Mouse (Mus musculus) thymus, adult 18-20 months (tissue): ENCODE data around the gene Grik1.

Source experiments
- DNase-seq, 2 experiments: peaks; one replicate each; pipeline ENCODE4 v3.0.0; 2022; ENCODE audit warnings: mixed read lengths in 2 of 2

Gene Grik1

DNA sequence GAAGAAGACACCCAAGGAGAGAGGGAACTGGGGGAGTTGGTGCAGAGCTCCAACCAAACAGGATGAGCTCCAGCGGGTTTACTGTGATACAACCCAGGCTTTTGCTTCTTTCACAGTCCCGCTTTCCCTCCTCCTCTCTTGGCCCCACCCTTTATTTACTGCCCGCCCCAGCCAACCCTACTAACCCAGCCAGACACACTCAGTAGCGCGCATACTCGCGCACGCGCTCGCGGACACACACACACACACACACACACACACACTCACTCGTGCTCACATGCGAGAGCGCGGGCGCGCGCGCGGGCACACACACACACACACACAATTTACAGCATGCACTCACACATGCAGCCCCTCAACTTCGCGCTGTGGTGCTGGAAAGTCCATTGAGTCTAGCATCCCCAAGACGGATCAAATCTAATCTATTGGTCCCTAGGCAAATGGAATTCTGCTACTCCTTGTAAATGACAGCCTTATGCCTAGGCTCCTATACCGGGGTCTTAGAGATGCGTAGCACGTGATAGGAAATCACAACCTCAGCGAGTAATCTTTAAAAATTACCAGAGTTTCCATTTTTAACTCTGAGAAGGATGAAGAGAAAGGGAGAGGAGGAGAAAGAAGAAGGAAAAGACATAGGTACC, at the start of gene Grik1:
Grik1 (minus strand) TSS at position 134 of the 641 bp plus-strand sequence.
- DNase-seq = no peak

GRCm38 (mm10) chr16:88294209-88294608, 4.1 kb upstream of the Grik1 start:
- DNase-seq = no peak

DNA sequence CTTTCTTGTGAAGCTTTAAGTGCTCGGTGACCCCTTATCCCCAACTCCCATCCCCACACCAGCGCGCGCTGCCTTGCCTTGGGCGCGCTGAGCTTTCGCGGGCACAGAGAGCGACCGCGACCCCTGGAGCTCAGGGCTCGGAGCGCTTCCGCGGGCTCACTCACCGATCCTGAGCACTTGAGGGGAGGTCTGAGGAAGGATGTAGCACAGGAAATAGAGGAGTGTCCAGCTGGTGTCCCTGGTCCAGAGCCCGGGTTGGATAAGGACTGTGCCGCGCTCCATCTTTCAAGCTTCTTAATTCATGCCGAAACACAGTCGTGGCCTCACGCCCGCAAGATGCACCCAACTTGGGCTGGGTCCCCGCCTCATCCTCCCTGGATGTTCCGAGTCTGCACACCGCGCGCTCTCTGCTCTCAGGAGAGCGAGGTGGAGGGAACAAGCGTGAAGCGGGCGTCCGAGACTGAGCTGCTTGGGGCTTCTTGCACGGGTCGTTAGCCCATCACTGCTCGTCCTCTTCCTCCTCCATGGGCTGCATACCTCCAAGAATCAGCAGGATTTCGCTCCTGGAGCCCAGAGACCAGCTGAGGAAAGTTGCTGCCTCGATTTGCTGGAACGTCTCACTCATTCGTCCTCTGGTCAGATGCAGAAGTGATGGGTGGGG, 514 bp downstream of the Grik1 start:
- DNase-seq = no peak

- DNase-seq = no peak
Measured at GRCm38 (mm10) chr16:88258407-88258806, 31.7 kb downstream of the Grik1 start.

- no peak for DNase-seq
Measured at GRCm38 (mm10) chr16:88257072-88257471, 33.0 kb downstream of the Grik1 start.

DNA sequence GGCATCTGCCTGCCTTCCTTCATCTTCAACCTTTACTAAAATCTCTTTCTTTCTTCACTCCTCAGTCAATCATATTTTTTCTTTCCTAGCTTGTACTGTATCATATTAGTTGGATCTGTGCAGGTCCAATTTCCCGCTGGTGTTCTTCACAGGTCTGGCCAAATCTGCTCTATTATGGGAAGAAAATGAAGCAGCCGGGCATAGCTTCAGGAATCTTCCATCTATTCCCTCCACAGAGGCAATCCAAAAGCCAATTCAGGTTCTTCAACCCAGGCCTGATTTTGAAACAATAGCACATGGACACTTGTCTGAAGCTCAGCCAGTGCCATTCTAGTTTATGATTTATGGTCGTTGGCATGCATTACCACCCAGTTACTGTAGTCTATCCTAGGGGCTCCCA, 34.0 kb downstream of the Grik1 start:
- DNase-seq = no peak

GRCm38 (mm10) chr16:88252676-88253075, 37.4 kb downstream of the Grik1 start:
- no peak for DNase-seq

DNA sequence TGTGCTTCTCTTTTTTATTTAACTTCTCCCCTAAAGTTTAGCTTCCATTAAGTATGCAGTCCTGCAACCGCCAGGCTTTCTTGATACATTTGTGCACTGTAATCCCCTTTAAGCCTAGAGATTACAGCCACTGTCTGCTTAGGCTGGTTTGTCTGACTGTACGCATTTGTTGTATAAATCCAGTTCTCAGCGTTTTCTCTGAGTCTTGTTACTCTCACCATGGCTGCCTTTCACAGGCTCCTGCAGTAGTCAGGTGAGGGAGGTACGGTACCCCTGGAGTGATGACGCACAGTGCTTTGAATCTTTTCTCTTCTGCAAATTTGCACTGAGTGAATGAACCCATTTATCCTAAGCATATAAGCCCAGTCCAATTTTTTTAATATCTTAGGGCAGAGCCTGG, 39.0 kb downstream of the Grik1 start:
- DNase-seq = no peak

GRCm38 (mm10) chr16:88249825-88250224, 40.2 kb downstream of the Grik1 start:
- DNase-seq = no peak

GRCm38 (mm10) chr16:88247586-88247985, 42.5 kb downstream of the Grik1 start:
- DNase-seq = peak; percentile 11 to 18

DNA sequence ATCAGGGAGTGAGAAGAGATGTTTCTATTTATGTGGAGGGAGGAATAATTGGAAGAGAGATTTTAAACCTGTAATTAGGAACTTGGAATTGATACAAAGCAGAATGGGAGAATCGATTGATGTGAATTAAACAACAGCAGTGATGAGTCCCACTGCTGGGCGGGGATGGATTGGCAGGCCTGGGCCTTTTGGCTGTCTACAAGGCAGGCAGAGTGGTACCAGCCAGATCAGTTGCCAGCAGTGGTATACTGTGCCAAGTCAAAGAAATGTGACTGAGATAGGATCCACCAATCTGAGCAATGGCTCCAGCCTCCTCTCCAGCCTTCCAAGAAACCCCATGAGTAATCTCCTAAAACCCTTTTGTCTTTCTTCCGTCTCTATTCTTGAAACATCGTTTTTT, 45.4 kb downstream of the Grik1 start:
- no peak for DNase-seq

DNA sequence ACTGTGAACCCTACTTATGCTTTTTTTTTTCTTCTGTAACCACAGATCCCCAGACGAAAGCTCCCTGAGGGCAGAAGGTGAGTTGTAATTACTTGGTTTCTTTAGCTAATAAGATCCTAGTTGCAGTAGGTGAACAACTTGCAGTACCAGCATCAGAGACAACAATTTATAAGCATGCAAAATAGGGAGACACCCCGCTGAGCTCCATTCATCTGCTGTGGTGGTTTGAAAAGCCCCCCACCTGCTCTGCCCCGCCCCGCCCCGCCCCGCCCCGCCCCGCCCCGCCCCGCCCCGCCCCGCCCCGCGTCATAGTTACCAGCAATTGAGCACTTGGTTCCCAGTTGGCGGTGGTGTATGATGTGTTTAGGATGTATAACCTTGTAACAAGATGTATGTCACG, 64.4 kb downstream of the Grik1 start:
- no peak for DNase-seq

- no peak for DNase-seq
Measured at GRCm38 (mm10) chr16:88221932-88222331, 68.1 kb downstream of the Grik1 start.

- DNase-seq = peak; percentile 26 to 55
Measured at GRCm38 (mm10) chr16:88212531-88212930, 77.5 kb downstream of the Grik1 start.

DNA sequence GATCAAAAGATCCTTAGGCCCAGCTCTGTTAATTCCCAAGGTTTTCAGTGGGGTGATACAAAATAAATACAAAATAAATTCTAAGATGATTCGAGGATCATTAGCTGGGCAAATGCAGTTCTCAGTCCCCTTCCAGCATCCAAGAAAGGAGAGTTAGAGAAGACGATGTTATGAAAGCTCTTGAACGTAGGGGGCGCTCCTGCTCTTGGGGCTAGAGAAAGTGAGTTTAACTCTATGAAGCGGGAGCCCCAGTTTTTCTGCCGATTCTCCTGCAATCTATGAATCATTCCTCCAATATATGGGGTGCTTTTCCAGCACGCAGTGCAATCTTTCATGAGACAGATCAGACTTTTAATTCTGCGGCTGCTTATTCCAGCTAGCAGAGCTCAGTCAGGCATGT, 78.2 kb downstream of the Grik1 start:
- peak; percentile 7 to 18 for DNase-seq

- peak; percentile 13 to 21 for DNase-seq
Measured at GRCm38 (mm10) chr16:88204400-88204799, 85.7 kb downstream of the Grik1 start.

DNA sequence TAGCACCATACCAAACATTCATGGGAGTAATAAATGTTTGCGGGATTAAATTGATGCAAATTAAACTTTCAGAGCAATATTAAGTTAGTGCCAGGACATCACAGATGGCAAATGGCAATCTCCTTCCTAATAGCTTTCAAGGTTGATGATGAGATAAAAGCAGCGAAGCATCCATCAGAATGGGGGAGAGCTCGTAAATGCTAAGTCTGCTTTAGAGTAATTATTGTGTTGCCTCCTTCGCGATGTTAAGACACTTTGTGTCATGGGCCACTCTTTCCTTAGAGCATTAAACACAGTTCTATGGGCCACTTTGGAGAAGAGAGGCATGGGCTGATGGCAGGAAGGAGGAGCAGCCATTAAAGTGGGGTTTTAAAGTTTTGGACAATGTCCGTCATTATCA, 86.1 kb downstream of the Grik1 start:
- no peak for DNase-seq

GRCm38 (mm10) chr16:88187433-88188037, 102.5 kb downstream of the Grik1 start:
- no peak for DNase-seq

GRCm38 (mm10) chr16:88178813-88179212, 111.3 kb downstream of the Grik1 start:
- DNase-seq = no peak

GRCm38 (mm10) chr16:88177364-88177763, 112.7 kb downstream of the Grik1 start:
- no peak for DNase-seq

DNA sequence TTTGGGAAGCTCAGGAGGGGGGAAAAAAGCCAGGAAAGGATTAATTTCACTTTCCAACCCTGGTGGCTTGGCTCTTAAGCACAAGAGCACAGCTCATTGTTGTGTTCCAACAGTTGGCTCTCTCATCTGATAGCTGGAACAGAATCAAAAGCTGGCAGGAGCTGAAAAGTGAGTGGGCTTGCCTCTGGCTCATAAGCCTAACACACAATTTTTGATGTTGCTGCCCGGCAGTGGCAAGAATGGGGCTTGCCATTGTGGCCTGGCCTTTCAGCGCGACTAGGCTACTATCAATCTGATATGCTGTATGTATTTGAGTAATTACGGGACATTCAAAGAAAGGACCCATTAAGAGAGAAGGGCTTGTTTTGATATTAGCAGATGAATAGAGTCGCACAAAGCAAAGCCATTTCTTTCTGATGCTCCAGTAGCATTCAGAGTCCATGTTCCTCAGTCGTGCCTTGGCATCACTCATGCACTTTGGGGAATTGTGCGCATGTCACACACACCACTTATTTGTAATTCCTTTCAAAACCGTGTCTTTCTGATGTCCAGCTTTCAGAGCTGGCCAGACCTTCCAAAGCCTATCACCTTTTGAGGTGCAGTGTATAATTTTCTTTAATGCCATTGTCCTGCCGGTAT, 115.9 kb downstream of the Grik1 start:
- no peak for DNase-seq

DNA sequence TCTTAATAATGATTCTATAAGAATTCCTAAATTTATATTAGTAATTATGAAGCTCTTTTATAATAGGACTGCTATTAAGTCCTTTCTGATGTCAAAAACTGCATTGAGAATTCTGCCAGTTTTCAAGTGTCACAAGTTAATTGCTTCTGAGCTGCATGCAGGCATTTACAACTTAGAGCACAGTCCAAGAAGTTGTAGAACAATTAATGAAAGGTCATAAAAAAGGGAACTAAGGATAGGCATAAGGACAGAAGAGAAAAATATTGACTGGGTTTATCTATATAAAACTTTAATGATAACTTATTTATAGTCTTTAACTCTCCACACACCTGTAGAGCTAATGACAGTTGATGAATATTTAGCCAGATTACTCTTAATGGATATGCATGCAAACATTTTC, 123.5 kb downstream of the Grik1 start:
- DNase-seq = no peak

DNA sequence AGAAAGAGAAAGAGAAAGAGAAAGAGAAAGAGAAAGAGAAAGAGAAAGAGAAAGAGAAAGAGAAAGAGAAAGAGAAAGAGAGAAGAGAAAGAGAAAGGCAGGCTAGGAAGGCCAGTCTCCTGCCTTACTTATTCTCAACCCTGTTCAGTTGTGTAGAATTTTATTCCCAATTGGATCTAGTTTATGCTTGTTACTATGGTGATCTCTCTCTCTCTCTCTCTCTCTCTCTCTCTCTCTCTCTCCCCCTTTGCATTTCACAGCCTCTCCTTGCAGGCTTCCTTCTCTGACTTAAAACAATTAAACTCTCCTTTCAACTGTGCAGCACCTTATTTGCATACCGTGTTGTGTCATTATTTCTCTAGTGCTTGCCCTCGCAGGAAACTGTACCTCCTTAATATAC, 147.5 kb downstream of the Grik1 start:
- DNase-seq = no peak

DNA sequence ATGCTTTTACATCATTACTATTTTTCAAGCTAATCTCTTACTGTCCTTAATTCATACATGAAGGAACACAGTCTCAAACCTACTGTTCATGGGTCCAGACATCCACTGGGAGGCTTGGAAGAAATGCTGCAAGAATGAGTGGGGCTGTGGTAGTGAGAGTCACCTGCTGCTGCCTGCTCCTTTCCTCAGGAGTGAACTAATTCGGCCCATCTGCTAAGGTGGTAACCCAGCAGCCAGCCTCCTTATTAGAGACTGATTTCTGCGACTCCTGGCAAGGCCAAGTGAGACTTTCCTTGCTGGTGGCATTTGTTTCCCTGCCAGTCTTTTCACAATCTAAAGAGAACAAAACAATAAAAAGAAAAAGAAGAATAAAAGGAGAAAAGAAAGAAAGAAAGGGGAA, 147.9 kb downstream of the Grik1 start:
- no peak for DNase-seq
